8 mouse cellular contexts compared by ENCODE assay signal in genomic region chr11:106215927-106216729, GRCm38 (mm10). TPM values are rescaled to one million over a fixed set of nuclear protein-coding genes. Genes with fewer than 3 reads are reported as not detected.
A peak's percentile ranks its signal among the peaks of the same experiment; 100 is the strongest.
DNase-seq lines count a peak whose midpoint lies in the region; ATAC-seq and TF ChIP-seq lines count a peak whose summit lies in the region.

Ccdc47 (minus strand) TSS chr11:106216344.

- H3ac ChIP-seq in myocyte (ENCODE audit: control insufficient read depth, insufficient read length): peak within 1 kb of the TSS; percentile 97

- peaks cover 20% of the 10 kb centered on the region for H3K79me2 ChIP-seq in liver, adult 2 months (ENCODE audit: control insufficient read depth, insufficient read depth, low read length)
- H3K79me2 ChIP-seq in myocyte (ENCODE audit: control insufficient read depth, insufficient read depth): peaks cover 87% of the 10 kb centered on the region

- peak within 1 kb of the TSS; percentile 89 for H3K4me3 ChIP-seq in erythroblast, embryonic 14.5 days (replicated peaks)
- H3K4me3 ChIP-seq in heart, embryonic 11.5 days (ENCODE audit: low read depth, low read length): peak within 1 kb of the TSS; percentile 99
- peak within 1 kb of the TSS; percentile 90 for H3K4me3 ChIP-seq in kidney, embryonic 16.5 days (ENCODE audit: low read length)
- H3K4me3 ChIP-seq in liver, adult 2 months (ENCODE audit: insufficient read depth, low read depth, low read length): peak within 1 kb of the TSS; percentile 87
- H3K4me3 ChIP-seq in myocyte: peak within 1 kb of the TSS; percentile 81
- peak within 1 kb of the TSS; percentile 96 for H3K4me3 ChIP-seq in stomach, embryonic 15.5 days (replicated peaks)

- no peaks in the 10 kb centered on the region for H3K27me3 ChIP-seq in erythroblast, embryonic 14.5 days (ENCODE audit: control insufficient read depth)
- H3K27me3 ChIP-seq in heart, embryonic 11.5 days (ENCODE audit: control insufficient read depth, insufficient read depth, low read length): no peaks in the 10 kb centered on the region
- no peaks in the 10 kb centered on the region for H3K27me3 ChIP-seq in kidney, embryonic 16.5 days (ENCODE audit: insufficient read depth, low read length)
- no peaks in the 10 kb centered on the region for H3K27me3 ChIP-seq in liver, adult 2 months (ENCODE audit: control insufficient read depth, insufficient read depth, low read length)
- no peaks in the 10 kb centered on the region for H3K27me3 ChIP-seq in myocyte (ENCODE audit: control insufficient read depth, insufficient read depth, insufficient read length)
- H3K27me3 ChIP-seq in stomach, embryonic 15.5 days (replicated peaks): no peaks in the 10 kb centered on the region

- peak within 1 kb of the TSS; percentile 96 for H3K27ac ChIP-seq in heart, embryonic 11.5 days (ENCODE audit: low read depth, low read length)
- peak within 1 kb of the TSS; percentile 97 for H3K27ac ChIP-seq in kidney, embryonic 16.5 days (ENCODE audit: low read length)
- H3K27ac ChIP-seq in liver, adult 2 months (replicated peaks; ENCODE audit: insufficient read depth, low read depth, low read length): peak within 1 kb of the TSS; percentile 89
- H3K27ac ChIP-seq in stomach, embryonic 15.5 days: peak within 1 kb of the TSS; percentile 98

- H3K9me3 ChIP-seq in erythroblast, embryonic 14.5 days (ENCODE audit: control insufficient read depth, low read length): no peaks in the 10 kb centered on the region
- H3K9me3 ChIP-seq in heart, embryonic 11.5 days (replicated peaks; ENCODE audit: control insufficient read depth, low read length): no peaks in the 10 kb centered on the region
- no peaks in the 10 kb centered on the region for H3K9me3 ChIP-seq in kidney, embryonic 16.5 days (ENCODE audit: low read length)
- H3K9me3 ChIP-seq in stomach, embryonic 15.5 days: no peaks in the 10 kb centered on the region

- peak; percentile 95 for ATAC-seq in heart, embryonic 11.5 days (replicated peaks; ENCODE audit: insufficient number of reproducible peaks, low FRiP score, low TSS enrichment)
- peak; percentile 98 for ATAC-seq in kidney, embryonic 16.5 days (ENCODE audit: low FRiP score, low TSS enrichment)
- ATAC-seq in stomach, embryonic 15.5 days (ENCODE audit: insufficient read depth, low FRiP score, low read depth): peak; percentile 98

- peaks cover 43% of the 10 kb centered on the region for H3K4me1 ChIP-seq in erythroblast, embryonic 14.5 days (ENCODE audit: control insufficient read depth)
- H3K4me1 ChIP-seq in heart, embryonic 11.5 days (ENCODE audit: control insufficient read depth, insufficient read depth, low read length): peaks cover 17% of the 10 kb centered on the region
- H3K4me1 ChIP-seq in kidney, embryonic 16.5 days (ENCODE audit: insufficient read depth, low read length): peaks cover 24% of the 10 kb centered on the region
- peaks cover 14% of the 10 kb centered on the region for H3K4me1 ChIP-seq in liver, adult 2 months (ENCODE audit: control insufficient read depth, insufficient read depth, low read length)
- peaks cover 16% of the 10 kb centered on the region for H3K4me1 ChIP-seq in stomach, embryonic 15.5 days

- peak within 1 kb of the TSS; percentile 98 for H3K9ac ChIP-seq in heart, embryonic 11.5 days (ENCODE audit: low read depth, low read length)
- peak within 1 kb of the TSS; percentile 93 for H3K9ac ChIP-seq in kidney, embryonic 16.5 days (replicated peaks; ENCODE audit: low read length)
- H3K9ac ChIP-seq in liver, adult 2 months (ENCODE audit: low read depth, low read length): peak within 1 kb of the TSS; percentile 93
- H3K9ac ChIP-seq in stomach, embryonic 15.5 days: peak within 1 kb of the TSS; percentile 98

- no peak for TF ChIP-seq CTCF in brain, embryonic 14.5 days (IDR thresholded peaks at IDR 0.05; ENCODE audit: borderline replicate concordance, extremely low read depth, insufficient read depth, insufficient read length)
- TF ChIP-seq CTCF in liver, adult 2 months (IDR thresholded peaks at IDR 0.05; ENCODE audit: low read depth, low read length): no peak

- peak within 1 kb of the TSS; percentile 74 for H3K4me2 ChIP-seq in heart, embryonic 11.5 days
- peak within 1 kb of the TSS; percentile 73 for H3K4me2 ChIP-seq in kidney, embryonic 16.5 days (replicated peaks; ENCODE audit: low read depth, low read length)
- H3K4me2 ChIP-seq in myocyte (ENCODE audit: low read depth): peak within 1 kb of the TSS; percentile 90
- peak within 1 kb of the TSS; percentile 57 for H3K4me2 ChIP-seq in stomach, embryonic 15.5 days

- 0 out of 2 replicates have a peak, but pooled peaks have one; percentile 10 for TF ChIP-seq POLR2A in brain, embryonic 14.5 days (IDR thresholded peaks at IDR 0.05; ENCODE audit: borderline replicate concordance, extremely low read depth, insufficient read depth, insufficient read length, poor library complexity, severe bottlenecking)
- TF ChIP-seq POLR2A in liver, adult 2 months (IDR thresholded peaks at IDR 0.05; ENCODE audit: extremely low read depth, insufficient read depth, low read length): peak; percentile 43; the same call in 1 of the 2 replicates
- TF ChIP-seq POLR2A in myocyte (IDR thresholded peaks at IDR 0.05; ENCODE audit: insufficient read length, low read depth): peak; percentile 79

- peaks cover 40% of the 10 kb centered on the region for H3K36me3 ChIP-seq in erythroblast, embryonic 14.5 days (ENCODE audit: control insufficient read depth)
- H3K36me3 ChIP-seq in heart, embryonic 11.5 days (ENCODE audit: control insufficient read depth, insufficient read depth, low read length): peaks cover 8% of the 10 kb centered on the region
- peaks cover 13% of the 10 kb centered on the region for H3K36me3 ChIP-seq in kidney, embryonic 16.5 days (ENCODE audit: insufficient read depth, low read length)
- peaks cover 8% of the 10 kb centered on the region for H3K36me3 ChIP-seq in liver, adult 2 months (ENCODE audit: control insufficient read depth, insufficient read depth, low read length)
- peaks cover 17% of the 10 kb centered on the region for H3K36me3 ChIP-seq in myocyte (ENCODE audit: control insufficient read depth, insufficient read depth)
- H3K36me3 ChIP-seq in stomach, embryonic 15.5 days: peaks cover 8% of the 10 kb centered on the region

- under 1% methylated on average over 46 of the region's 46 CpGs for WGBS in heart, embryonic 11.5 days (ENCODE audit: insufficient replicate concordance)
- WGBS in kidney, embryonic 16.5 days: 0% methylated on average over 46 of the region's 46 CpGs
- WGBS in liver, adult 2 months: under 1% methylated on average over 46 of the region's 46 CpGs
- WGBS in stomach, embryonic 15.5 days: under 1% methylated on average over 46 of the region's 46 CpGs

- peak; percentile 99 for DNase-seq in CD4-positive helper T cell, adult 2 months (ENCODE audit: low read depth, low spot score)
- peak; percentile 100 for DNase-seq in brain, embryonic 14.5 days (ENCODE audit: low read depth)
- peak; percentile 99 for DNase-seq in liver, adult 2 months (ENCODE audit: extremely low read depth, low read depth, low spot score)

TF ChIP-seq in myocyte, 11 proteins besides CTCF, POLR2A, EP300 and RAD21:
- peak; percentile 78 for TF ChIP-seq MAX (IDR thresholded peaks at IDR 0.05; ENCODE audit: low read depth)
- TF ChIP-seq TCF3 (IDR thresholded peaks at IDR 0.05; ENCODE audit: insufficient read length, low read depth): no peak
- peak in 1 of 3 experiments; percentile 11 for TF ChIP-seq MYOG (IDR thresholded peaks at IDR 0.05; ENCODE audit: control insufficient read depth in 1 of 3, insufficient read depth in 1 of 3, insufficient read length in 2 of 3, low read depth in 2 of 3)
- TF ChIP-seq USF1 (IDR thresholded peaks at IDR 0.05; ENCODE audit: low read depth): peak; percentile 44
- TF ChIP-seq MYOD1 (IDR thresholded peaks at IDR 0.05; ENCODE audit: control insufficient read depth in 1 of 3, insufficient read length in 2 of 3, low read depth in 2 of 3): peak in 1 of 3 experiments; percentile 40
- TF ChIP-seq CEBPB (IDR thresholded peaks at IDR 0.05; ENCODE audit: insufficient read depth, poor library complexity, severe bottlenecking): peak; percentile 87
- TF ChIP-seq SRF (IDR thresholded peaks at IDR 0.05; ENCODE audit: control insufficient read depth, insufficient read length, low read depth): no peak
- peak; percentile 93 for TF ChIP-seq POLR2AphosphoS2 (IDR thresholded peaks at IDR 0.05; ENCODE audit: insufficient read length, low read depth)
- no peak for TF ChIP-seq REST (IDR thresholded peaks at IDR 0.05; ENCODE audit: insufficient read depth, insufficient read length)

RNA-seq across cellular contexts. Expression of gene Ccdc47, which starts in this region (rescaled TPM):
- polyA plus RNA-seq in brain, embryonic 14.5 days (2012; rRNA removed): 44.1 and 54.9 TPM in 2 replicates
- 0.17 and 0.20 TPM in 2 replicates for polyA plus RNA-seq in erythroblast, embryonic 14.5 days (2012)
- 58.9 and 91.1 TPM in 2 replicates for polyA plus RNA-seq in heart, embryonic 11.5 days (2014; fragmentation: Nextera tagmentation; extraction: Ambion mirVana)
- 96.0 and 101 TPM in 2 replicates for polyA plus RNA-seq in kidney, embryonic 16.5 days (2015; fragmentation: Nextera tagmentation; extraction: Ambion mirVana)
- total RNA-seq in liver, adult 2 months (2014; rRNA removed): 42.6 and 48.9 TPM in 2 replicates
- polyA plus RNA-seq in liver, adult 2 months (2012; rRNA removed): 12.8 and 16.9 TPM in 2 replicates
- polyA plus RNA-seq in myocyte (2012; fragmentation: generic; extraction: Trizol): 31.6 TPM
- 92.1 and 95.0 TPM in 2 replicates for polyA plus RNA-seq in stomach, embryonic 15.5 days (2015; fragmentation: Nextera tagmentation; extraction: Ambion mirVana)

Comparison
In these comparisons a context has a peak if more than half of its experiments do, and no peak if none do; other contexts are left out.
1. Peak in every context shown above with its lines: DNase-seq, ATAC-seq, H3K4me3 ChIP-seq and H3K27ac ChIP-seq.
2. RNA of gene Ccdc47 (polyA plus RNA-seq): 96.0 to 101 TPM in kidney, embryonic 16.5 days, 92.1 to 95.0 TPM in stomach, embryonic 15.5 days, 58.9 to 91.1 TPM in heart, embryonic 11.5 days, 44.1 to 54.9 TPM in brain, embryonic 14.5 days, 31.6 TPM in myocyte (single experiment) and 12.8 to 16.9 TPM in liver, adult 2 months; 0.17 to 0.20 TPM in erythroblast, embryonic 14.5 days; every median in the first group is over 10 times any median in the second.
3. POLR2A ChIP-seq: peak in every context shown above with its lines; median percentile 79 in myocyte; 43 in liver, adult 2 months; 10 in brain, embryonic 14.5 days.